Mouse (Mus musculus) layer of hippocampus, adult 9-10 months (tissue): Measurements from ENCODE around the gene Fam213a.
A peak's percentile ranks its signal among the peaks of the same experiment; 100 is the strongest.

Experiments used
- DNase-seq: peaks from one replicate; pipeline ENCODE4 v3.0.0; 2022; ENCODE audit warnings: low spot score

Gene Fam213a

DNA sequence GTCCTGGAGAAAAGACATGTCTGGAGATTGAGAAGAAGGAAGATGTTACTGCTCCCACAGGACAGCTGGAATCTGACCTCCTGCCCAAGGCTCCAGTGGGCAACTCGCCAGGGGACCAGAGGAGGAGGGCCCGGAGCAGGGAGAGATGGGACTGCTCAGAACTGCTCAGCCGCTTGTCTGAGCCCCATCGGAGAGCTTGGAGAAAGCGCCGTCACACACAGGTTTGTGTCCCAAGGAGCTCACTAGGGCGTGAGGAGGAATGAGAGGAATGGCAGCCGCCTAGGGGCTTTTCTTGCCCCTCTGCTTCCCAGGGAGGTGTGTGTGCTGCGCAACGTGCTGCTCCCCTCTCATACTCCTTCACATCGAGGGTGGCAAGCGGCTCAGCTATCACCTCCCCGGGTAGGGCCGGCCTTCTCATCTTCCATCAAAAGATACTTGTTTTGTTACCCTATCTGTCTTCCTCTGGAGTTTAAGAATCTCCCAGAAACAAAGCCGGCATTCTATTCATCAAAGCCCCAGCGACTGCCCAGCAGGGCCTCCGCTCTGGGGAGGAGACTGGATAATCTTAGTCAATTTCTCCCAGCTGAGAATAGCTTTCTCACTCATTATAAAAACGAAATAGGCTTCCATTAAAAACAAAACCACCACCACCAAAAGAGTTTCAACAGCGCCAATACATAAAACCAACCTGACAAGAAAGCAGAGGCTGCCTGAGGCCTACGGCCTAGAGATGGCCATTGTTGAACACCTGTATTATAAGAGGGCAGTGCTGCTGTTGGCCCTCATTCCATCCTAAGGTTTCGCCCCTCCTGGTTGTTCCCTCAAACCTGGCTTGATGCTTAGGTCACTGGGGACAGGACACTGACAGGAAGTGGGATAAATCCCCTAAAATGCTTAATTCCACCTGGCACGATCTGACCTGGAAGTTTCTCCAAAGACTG is 9.1 kb downstream of the Fam213a start:
- no peak for DNase-seq

DNA sequence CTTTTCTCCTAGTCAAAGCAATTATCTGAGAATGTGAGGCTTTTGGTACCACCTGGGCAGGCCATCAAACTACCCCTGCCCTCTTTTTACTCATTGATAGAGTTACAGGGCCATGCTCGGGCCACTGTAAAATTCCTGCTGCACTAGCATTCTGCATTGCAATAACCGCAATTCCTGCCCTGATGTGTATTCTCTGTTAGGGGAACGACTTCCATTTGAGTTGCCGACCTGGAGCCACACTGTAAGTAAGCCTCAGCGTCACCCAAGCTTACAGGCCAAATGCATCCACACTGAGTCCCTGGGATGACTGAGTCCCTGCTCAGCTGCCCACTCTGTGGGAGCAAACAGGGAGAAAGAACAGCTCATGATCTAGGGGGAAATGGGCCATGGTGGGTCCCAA is 12.0 kb downstream of the Fam213a start:
- DNase-seq: no peak

DNA sequence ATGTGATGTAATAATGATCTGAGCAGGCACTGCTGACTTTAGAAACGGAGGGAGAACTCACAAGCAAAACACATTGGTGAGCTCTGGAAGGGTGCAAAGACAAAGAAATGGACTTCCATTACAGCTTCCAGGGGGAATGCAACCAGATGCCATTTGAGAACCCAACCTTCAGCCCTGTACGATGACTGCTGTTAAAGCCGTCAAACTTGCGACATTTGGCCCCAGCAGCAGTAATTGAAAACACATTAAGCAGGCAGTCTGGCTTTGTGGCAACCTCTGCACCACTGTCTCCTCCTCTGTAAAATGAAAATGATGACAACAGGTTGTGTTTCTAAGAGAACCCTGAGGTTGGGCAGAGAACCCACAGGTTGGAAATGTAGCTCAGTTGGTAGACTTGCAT is 12.8 kb downstream of the Fam213a start:
- DNase-seq: no peak

DNA sequence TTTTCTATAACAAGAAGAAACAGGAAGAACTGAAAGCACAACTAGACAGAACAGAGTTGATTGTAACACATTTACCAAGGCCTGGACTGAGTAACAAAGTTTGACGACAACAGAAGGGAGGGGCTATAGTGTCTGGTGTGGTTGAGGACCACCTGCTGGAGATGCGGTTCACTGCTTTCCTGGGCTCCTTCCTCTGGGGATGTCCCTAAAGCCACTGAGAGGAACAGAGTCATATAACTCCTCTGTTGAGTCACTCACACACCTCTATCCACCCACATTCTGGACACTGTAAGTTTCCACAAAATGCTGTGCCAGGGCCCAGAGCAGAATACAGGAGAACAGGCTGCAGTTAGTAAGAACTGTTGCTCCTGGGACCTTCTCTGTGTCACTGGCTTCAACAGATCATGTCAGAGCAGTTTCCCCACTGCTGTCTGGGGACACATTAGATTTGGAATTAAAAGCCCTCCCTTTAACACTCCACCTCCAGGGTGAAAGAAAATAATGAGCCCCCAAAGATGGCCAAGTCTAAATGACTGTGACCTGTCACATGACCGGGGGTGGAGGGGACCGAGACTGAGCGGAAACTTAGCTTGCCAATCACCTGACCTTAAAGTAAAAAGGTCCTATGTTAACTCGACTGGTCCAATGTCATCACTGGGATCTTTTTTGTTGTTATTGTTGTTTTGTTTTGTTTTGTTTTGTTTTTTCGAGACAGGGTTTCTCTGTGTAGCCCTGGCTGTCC is 13.5 kb downstream of the Fam213a start:
- no peak for DNase-seq

DNA sequence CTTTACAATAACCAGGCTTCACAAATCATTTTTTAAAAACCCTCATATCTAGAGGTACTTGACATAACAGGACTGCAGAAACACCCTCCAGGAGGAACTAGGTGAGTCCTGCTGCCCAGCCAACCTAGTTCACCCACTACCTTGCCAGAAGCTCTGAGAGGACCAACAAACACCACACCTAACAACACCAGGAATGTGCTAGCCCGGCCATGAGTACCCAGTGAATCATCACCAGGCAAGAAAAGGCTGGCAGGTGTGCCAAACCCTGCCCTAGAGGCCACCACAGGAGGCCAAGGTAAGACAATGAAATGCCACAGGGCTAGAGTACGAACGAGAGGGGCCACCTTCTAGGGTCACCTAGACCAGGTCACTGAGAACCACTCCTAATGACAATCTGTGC is 17.4 kb downstream of the Fam213a start:
- no peak for DNase-seq

DNA sequence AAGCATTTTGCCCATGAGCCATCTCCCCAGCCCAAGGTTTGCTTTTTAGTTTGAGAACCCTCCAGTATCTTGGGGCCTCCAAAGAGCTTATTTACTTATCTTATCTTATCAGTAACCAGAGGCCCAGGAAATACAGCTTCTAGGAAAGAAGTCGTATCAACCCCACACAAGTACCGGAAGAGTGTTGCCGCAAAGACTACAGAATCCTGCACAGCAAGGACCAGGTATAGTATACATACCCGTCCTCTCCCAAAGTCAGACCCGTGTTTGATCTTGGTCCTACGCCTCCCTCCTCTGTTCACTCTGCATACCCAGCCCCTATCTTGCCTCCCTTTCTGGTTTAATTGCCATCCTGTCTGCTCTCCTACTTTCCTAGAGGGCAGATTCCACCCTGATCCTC is 21.1 kb downstream of the Fam213a start:
- no peak for DNase-seq

DNA sequence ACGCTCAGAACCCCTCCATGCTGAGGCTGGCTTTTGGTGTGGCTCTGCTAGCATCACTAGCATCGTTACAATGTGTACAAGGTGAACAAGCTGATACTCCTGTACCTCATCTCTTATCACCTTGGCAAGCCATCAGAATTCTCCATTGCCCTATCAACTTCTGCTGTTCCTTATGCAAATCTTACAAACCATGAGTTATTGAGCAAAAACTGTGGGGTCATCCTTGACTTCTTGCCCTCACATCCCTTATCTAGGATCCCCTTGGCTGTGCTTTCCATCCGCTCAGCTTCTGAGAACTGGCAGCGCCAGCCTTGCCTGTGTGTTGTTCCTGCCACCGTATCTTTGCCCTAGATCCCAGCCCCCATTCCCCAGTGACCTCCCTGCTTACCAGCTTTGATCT is 24.8 kb downstream of the Fam213a start:
- no peak for DNase-seq

DNA sequence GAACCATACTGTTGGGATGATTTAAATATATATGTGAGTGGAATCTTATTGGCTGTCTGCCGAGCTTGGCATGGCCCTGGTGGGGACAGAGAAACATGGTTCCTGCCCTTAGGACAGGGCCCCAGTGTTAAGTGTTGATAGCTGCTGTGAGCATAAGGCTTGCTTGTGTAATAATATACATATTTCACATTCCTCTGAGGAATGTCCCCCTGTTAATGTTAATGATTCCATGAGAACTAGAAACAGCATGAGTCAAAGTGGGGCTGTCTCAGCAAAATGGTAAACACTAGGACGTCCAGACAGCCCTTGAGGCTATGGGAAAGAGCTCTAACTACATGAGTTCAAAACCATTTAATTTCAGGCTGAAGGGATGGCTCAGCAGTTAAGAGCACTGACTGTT is 26.4 kb downstream of the Fam213a start:
- no peak for DNase-seq

DNA sequence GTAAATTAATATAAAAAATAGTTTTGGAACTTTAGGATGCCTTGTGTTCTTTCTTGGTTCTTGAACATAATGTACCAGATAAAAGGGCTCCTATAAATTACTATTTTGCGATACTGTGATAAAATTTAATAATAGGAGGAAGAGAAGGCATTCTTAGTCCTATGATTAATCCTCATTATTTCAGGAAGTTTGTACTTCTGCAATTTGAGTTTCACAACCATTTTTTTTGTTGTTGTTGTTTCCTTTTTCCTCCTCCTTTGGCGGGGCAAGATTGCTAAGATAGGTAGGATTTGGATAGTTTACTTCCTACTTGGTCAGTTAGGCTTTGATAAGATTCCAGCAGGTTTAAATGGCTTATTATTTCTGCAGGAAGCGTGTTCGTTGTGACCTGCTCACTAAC is 28.0 kb downstream of the Fam213a start:
- DNase-seq: no peak

DNA sequence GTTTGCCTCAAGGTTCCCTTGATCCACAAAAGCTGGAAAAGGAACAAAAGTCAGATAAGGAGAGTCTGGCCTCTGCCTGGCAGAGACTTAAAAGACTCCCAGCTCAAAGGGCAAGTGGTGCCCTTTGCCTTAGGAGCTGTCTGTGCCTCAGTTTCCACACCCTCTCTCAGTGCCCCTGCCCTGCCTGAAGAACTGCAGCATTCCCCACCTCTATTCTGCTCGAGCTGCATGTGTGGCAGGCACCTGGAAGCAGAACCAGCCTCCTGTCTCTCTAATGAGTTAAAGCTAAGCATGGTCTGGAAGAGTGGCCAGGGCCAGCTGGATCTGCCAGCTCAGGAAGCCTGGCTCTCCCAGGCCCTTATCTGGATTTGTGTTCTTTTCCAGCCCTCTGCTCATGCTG is 33.9 kb downstream of the Fam213a start:
- DNase-seq: no peak

DNA sequence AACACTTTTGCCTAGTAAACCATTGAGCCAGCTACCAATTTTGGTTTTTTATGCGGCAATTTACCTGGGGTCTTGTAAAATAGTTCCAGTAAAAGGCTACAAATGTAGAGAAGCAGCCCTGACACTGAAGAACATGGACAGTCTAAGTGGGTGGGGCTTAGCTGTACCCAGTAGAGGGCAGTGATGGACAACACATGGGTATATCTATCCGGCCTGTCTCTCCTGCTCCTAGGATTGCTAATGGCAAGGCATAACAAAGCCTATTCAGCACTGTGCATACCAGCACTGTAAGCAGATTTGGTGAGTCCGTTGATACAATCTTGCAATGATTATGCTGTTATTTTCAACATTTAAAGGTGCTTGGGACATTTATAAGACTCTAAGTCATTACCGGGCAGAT is 34.6 kb downstream of the Fam213a start:
- no peak for DNase-seq

DNA sequence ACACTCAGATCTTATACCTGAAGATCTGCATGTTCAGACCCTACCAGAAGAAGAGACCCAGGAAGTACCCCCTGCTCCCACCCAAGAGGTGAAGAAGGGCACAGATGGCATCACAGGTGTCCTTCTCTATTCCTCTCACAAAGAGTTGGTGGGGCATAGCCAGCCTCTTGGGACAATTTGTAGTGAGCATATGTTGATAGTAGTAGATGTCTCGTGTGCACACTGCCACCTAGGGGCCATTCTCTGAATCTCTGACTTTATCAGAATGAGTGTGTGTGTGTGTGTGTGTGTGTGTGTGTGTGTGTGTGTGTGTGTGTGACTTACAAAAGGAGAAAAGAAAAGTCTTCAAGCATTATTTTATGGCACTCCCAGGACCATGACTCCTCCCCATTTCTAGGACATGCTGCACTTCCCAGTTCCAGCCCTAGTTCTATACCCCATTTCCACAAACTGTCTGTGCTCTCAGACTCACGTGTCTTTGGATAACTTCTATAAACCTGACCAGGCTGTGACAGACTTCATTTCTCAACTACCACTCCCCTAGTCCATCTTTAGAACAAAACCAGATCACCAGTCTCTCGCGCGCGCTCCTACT is 38.4 kb downstream of the Fam213a start:
- DNase-seq: peak; percentile 90

DNA sequence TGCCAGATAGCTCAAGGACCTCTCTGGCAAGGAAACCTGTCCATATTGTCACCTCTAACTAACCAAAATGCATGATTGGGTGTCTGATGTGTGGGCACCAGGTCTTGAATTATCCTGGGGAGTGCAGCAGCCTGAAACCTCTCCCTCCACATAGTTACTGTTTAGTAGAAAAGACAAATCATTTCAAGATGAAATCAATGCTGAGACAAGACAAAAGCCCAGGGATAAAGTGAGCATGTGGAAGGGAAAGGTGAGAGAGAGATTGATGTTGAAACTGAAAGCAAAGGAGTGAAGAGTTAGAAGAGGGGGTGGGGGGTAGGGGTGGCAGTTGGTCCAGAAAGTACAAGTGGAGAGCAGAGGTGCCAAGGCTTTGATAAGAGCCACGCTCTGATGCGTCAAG is 45.5 kb downstream of the Fam213a start:
- DNase-seq: no peak

DNA sequence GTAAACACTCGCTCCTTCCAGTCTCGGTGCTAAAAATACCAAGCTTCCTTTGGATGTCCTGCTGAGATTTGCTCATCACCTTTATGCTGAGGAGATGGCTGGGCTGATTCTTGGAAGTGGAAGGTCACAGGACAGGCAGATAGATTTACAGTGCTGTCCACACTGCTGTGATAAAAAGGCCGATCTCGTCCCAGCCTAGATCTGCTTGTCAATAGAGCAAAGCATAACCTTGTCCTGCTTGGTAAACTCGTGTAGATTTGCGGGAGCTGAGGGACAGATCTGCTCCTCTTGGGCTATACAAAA is 46.0 kb downstream of the Fam213a start:
- no peak for DNase-seq

DNA sequence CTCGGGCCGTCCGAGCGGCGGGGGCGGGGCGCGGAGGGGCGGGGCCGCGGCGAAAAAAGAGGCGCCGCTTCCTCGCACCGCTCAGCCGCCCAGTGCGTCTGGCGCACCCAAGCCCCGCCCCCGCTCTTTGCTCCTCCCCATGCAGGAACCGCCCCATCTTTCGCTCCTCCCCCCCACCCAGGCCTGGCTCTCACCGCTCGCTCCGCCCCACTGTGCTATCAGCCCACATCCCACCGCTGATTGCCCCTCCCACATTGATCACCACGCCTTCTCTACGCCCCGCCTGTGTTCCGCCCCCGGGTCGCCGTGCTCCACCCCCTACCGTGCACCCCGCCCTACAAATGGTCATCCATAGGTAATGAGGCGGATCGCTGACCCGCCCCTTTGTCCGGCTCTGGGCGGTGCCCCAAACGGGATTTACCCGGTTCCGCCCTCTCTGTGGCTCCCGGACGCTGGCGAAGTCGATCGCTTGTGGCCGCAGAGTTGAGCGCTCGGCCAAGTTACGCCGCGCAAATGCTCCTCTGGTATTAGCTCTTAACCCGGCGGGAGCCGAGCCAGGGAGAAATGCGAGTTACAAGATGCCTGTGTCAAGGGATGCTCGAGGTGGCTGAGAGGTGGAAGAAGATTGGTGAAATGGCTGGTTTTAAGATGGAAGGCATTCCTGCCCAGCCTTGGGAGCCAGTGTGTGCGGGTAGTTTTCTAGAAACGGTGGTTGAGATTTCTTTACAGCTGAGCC is 46.6 kb downstream of the Fam213a start:
- DNase-seq: peak; percentile 92

DNA sequence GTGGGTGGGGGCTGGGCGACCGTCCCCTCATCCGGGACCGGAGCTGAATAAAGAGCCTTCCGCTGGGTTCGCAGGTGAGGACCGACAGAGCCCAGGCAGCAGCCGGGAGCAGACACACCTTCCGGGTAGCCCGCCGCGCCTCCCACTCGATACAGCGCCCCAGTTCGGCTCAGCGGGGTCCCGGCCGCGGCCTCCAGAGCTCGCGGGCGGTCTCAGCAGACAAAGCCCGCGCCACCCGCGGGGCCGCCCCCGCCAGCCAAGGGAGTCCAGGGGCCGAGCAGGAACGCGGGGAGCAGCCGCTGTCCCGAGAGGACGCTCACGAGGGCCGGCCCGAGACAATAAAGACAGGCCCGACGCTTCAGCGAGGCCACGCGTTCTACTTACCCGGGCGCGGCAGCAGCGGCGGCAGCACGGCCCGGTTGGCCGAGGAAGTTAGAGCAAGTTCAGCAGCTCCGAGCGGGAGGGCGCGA is 47.2 kb downstream of the Fam213a start, which contains the start of gene Tspan14:
Gene Tspan14, minus strand, starts transcription at position 416 of the 470 bp plus-strand sequence.
- DNase-seq: no peak

DNA sequence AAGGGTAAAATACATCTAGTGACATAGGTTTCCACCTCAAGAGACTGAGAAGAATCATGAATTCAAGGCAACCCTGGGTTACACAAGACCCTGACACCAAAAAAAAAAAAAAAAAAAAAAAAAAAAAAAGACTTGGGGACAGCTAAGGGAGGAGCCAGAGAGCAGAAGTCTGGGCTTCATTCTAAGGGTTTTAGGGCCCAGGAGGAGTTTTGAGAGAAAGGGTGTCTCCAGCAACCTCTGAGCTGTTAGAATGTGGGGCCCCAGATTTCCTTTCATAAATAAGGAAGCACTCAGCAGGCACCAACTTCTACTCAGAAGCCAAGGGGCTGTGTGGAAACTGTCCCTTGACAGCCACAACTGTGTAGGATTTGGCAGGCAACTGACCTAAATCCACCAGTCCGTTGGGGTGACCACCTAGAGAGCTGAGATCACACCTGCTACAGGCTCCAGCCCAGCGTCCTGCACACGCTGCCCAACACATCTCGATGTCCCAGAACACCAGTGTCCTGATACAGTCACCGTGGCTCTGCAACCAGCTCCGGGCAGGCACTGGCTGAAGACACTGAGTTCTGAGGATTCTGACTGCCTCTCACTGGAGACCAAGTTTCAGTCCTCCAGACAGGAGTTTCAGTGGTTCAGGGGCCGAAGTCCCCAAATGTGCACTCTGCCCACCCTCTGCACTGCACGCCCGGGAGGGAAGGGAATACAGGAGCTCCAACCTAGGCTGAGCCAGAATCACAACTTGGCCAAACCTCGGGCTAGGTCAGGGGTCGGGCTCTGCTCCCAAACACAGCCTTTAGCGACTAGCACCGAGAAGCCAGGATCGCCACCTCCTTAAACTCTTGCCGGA is 47.9 kb downstream of the Fam213a start:
- DNase-seq: no peak

DNA sequence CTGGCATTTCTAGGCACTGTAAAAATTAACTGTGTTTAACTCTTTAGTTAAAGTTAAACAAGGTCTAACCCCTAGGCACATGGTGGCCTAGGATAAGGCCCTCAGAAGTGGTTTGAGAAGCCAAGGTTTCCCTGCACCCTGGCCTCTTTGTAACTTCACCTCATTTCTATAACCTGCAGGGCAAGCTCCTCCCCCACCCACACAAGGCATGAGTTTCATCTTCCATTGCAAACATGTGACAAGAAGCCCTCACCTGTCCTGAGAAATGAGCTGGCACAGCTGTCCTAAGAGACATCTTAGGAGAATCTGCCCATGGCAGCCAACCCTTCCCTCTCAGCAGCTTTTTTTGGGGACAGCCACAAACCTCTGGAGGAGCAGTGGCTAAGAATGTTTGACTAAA is 48.7 kb downstream of the Fam213a start:
- no peak for DNase-seq

DNA sequence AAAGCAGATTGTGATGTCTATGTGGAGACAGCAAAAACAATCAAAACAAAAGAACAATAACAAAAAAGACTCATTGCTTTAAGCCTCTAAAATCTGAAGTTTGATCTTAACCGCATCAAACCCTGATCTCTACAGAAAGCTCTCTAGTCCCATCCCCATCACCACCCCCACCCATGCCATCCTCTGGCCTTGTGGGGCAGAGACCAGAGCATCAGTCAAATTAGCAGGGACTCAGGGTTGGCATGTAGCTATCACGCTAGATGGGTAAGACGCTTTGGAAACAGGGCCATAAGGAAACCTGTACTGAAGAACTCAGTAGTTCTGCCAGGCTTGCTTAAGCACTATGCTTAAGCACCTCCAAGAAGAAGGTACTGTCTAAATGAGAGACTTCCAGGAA is 49.4 kb downstream of the Fam213a start:
- no peak for DNase-seq

DNA sequence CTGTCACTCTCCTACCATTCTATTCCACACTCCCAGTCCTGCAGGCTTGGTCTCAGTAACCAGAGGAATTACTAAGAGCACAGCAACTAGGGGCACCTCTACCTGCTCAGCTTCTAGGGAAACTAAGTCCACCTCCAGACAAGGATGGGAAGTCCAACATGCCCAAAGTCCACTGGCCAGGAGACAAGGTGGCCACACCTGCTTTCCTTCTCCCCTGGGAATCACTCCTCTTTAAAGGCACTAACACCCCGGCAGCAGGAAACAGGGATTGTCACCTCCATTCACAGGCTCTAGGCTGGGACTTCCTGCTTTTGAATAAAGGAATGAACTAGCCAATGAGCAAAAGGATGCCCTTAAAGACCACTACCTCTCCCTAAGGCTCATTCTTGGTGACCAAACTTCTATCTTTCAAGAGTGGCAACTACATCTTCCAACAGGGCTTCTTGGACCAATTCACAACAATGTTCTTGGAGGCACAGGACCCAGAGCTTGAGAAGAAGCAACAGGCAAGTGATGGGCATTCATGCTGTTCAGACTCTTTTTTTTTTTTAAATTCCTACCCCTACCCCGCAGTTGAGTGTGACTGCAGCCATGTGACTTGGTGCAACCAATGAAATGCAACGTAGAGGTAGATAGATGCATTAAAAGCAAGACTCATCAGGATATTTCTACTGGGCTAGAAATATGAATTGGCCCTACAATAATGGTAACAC is 49.9 kb downstream of the Fam213a start:
- DNase-seq: no peak
